Mouse (Mus musculus) lung, postnatal 0 days (tissue): ENCODE measurements around the gene Lrmda.

Experiments used
- CTCF ChIP-seq: IDR thresholded peaks from 2 replicates; pipeline ENCODE4 v1.5.1; 2016; ENCODE audit warnings: antibody characterized with exemption, mild to moderate bottlenecking
- EP300 ChIP-seq: IDR thresholded peaks from 2 replicates; pipeline ENCODE4 v1.6.1; 2016; ENCODE audit warnings: antibody characterized with exemption, mild to moderate bottlenecking, control low read depth

DNA sequence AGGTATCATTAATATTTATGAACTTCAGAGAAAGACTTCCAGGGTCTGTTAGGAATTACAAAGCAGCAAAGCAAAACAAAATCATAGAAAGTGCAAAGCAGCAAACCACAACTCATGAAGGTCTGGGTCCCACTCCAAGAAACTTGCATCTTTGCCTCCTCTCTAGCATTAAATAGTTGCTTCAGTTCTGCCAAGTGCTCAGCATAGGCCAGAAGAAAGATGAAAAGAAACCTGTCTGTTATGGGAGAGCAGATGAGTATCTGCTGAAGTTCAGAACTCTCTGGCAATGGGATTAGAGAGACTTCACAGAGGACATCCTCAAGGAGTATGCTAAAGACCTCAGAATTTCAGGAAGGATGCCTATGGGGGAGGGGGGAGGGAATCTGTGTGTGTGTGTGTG, 901.6 kb downstream of the Lrmda start:
- TF ChIP-seq EP300 = no peak
- TF ChIP-seq CTCF = no peak
